Mouse (Mus musculus): Measurements from ENCODE around the gene Col9a2. TPM values are rescaled to one million over a fixed set of nuclear protein-coding genes. Genes with fewer than 3 reads are reported as not detected.
A peak's percentile ranks its signal among the peaks of the same experiment; 100 is the strongest.

Gene Col9a2
- not detected for polyA plus RNA-seq (2017; shearing (Covaris generic))

GRCm38 (mm10) chr4:121039331-121040115 is at the start of gene Col9a2:
TSS of gene Col9a2 (plus strand) at chr4:121039385.
- ATAC-seq, result no peak

GRCm38 (mm10) chr4:120992284-120992683 is 46.9 kb upstream of the Col9a2 start:
- no peak for ATAC-seq

GRCm38 (mm10) chr4:120993025-120993424 is 46.2 kb upstream of the Col9a2 start:
- no peak for ATAC-seq

DNA sequence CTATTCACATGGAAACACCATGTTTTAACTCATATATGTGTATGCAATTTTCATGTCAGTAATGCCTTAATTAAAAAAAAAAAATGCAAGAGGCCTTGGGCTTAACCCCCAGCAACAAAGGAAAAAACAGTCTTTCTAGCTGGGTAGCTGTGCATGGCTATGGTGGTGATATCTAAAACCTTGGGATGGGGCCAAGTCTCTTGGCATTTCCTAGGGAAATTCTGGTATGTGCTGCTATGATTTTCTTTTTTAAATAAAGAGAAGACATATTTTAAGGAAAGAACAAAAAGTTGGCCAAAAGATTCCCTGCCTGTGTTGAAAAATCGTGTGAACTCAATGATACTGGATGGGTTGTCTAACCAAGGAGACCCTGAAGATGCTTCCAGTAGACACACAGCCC is 43.3 kb upstream of the Col9a2 start:
- ATAC-seq, result no peak

GRCm38 (mm10) chr4:121001042-121001441 is 38.1 kb upstream of the Col9a2 start:
- ATAC-seq, result no peak

GRCm38 (mm10) chr4:121001659-121002058 is 37.5 kb upstream of the Col9a2 start:
- no peak for ATAC-seq

DNA sequence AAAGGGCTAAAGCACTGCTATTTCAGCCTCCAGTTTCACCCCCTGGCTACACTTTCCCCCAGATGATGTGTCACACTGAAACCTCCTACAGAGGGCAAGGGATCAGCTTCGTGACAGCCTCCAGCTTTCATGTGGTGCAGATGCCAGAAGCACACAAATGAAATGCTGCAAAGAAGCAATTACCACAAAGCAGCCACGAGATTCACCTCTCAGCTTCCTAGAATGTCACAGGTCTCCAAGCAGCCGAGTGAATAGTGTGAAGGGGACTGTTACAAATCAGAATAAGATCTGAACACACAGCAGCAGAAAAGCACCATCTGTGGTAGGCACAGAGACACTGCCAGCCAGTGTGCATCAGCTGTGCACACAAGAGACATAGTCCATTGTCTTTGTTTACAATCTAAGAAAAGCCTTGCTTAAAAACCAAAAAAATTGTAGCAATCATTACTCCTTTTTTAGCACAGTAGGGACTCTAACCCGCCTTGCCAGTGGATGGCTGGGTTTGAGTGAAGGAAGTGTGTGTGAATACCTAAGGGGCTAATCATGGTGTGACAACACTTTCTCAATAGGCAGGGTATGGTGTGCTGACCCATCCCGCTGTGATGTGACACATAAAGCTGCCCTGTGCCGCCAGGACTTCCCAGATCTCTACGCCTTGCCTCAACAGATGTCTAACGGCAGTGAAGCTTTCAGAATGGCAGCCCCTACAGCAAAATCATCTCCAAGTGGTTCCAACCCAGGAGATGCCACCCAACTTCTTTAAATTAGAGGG is 36.6 kb upstream of the Col9a2 start:
- peak; percentile 64 for ATAC-seq

- ATAC-seq, result no peak
These were observed 35.5 kb upstream of the Col9a2 start for GRCm38 (mm10) chr4:121003611-121004091.

- peak; percentile 51 for ATAC-seq
These were observed 34.5 kb upstream of the Col9a2 start for GRCm38 (mm10) chr4:121004679-121005078.

DNA sequence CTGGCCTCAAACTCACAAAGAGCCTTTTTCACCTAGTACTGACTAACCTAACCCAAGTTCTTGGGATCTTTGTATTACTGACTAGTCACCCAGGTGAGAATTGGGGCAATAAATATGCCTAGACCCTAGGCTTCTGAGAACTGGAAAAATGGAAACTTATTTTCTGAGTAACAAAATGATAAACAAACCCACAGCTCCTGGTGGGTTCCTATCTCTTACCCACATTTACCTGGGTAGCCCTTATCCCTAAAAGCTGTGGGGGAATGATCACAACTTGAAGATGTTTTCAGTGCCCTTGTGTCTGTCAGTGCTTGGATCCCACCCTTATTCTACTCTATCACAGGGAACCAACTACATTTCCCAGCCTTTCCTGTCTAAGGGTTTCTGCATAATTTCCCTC is 32.2 kb upstream of the Col9a2 start:
- no peak for ATAC-seq

DNA sequence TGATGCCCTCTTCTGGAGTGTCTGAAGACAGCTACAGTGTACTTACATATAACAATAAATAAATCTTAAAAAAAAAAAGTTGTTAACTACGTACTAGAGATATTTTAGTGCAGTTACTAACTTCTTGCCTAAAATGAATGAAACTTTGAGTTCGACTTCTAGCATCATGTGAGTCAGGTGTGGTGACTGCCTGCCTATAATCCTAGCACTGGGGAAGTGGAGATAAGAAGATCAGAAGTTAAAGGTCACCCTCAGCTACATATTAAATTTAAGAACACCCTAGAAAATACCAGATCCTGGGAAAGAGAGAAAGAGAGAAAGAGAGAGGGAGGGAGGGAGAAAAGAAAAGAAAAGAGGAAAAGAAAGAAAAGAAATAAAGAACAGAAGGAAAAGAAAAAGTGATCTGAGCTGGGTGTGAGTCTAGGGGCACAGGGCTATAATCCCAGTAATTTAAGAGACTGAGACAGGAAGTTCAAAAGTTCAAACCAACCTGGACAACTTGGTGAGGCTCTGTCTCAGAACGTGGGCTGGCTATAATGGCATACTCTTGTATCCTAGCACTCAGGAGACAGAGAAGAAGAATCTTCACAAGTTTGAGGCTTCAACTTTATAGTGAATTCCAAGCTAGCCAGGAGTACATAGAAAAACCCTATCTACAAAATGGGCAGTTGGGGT is 31.0 kb upstream of the Col9a2 start:
- ATAC-seq, result no peak

GRCm38 (mm10) chr4:121009151-121009550 is 30.0 kb upstream of the Col9a2 start:
- no peak for ATAC-seq

GRCm38 (mm10) chr4:121010770-121011549 is 28.2 kb upstream of the Col9a2 start:
- ATAC-seq, result no peak

DNA sequence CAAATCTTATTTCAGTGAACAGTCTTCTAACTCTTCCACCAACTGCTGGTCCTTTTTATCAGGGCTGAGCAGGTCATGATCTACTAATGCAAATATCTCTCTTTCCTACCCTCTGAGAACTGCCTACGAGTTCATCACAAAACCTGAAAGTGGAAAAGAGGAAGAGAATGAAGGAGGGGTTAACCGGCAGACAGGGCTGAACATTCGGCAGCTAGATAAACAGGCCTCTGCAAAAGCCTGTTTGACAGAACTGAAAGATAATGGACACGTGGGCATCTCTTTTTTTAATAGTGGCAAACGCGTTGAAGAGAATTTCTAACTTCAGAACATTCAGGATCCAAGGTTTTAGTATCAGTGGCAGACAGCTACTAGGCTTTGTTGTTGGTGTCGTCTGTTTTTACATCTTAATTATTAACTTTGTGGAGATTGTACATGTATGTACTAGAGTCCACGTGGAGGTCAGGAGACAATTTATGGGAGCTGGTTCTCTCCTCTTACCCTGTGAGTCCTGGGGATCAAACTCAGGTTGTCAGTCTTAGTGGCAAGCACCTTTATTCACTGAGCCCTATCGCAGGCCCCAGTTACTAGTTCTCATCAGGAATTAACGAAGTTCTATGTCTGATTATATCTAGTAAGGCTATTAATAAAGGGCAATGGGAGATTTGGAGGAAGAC is 24.5 kb upstream of the Col9a2 start:
- ATAC-seq, result no peak

DNA sequence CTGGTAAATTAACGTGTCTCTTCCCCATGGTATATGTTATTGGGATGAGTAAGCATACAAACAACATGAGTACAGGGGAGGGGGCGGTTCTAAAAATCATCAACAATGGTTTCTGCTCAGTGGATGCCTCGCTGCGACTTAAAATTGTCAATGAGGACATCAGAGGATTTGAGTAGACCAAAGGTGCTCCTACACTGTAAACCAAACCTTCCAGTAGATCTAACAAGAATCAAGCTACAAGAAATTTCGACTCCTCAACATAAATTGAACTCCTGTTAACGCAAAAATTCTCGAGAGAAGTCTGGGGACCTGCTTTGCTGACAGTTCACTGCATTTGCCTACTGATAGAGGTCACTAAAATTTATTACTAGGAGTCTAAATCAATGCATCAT is 23.9 kb upstream of the Col9a2 start:
- no peak for ATAC-seq

DNA sequence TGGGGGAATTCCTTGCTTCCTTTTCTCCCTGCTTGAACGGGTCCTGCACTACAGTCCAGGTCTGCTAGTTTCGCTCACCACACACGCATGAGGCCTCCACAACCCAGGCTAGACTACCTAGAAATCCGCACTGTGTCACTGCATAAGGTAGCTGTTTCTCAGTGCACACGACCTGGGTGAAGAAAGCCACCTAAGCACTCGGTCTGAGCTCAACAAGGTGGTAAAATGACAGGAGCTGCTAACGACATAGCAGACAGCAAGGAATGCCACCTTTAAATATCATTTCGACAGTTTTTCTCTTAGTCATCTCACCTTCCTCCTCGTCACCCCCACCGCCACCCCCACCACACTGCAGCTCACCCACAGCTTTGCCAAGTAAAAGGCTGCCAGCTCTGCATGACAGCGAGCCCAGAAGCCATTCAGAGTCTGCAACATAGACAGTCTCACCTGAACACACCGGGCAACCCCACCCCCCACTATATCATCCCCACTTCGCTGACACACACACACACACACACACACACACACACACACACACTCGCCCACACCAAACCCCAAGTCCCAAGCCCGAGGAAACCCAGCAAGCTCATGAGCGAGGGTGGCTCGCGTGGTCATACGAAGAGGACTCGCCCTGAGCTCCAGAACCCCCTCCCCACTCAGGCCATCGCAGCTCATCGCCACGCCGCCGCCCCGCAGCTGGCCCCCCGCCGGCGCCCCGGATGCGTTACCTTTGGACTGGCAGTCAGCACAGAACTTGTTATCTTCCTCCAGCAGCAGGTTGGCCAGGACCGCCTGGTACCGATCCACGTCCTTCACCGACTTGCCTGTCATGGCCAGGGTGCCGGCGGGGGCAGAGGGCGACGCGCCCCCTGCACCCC is 22.9 kb upstream of the Col9a2 start:
- peak; percentile 27 for ATAC-seq

GRCm38 (mm10) chr4:121016928-121017657 is 22.1 kb upstream of the Col9a2 start, which contains the start of gene Smap2:
TSS of gene Smap2 (minus strand) at chr4:121017247.
- ATAC-seq, result peak; percentile 87

DNA sequence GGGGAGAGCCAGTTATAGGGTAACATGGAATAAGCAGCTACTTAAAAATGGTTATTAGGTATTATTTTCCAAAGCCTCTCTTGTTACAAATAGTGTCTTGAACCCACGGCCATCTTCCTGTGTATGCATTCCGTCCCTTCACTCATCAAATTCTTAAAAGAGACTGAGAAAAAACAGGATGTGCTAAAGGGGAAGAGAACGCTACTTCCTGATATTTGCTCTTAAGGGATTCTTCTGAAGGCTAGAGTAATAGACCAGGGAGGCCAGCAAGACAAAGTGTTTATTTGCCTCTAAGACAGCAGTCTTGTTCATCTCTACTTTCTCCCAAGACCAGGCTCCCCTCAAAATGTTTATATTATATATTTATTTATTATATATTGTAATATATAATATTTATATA is 20.9 kb upstream of the Col9a2 start:
- no peak for ATAC-seq

DNA sequence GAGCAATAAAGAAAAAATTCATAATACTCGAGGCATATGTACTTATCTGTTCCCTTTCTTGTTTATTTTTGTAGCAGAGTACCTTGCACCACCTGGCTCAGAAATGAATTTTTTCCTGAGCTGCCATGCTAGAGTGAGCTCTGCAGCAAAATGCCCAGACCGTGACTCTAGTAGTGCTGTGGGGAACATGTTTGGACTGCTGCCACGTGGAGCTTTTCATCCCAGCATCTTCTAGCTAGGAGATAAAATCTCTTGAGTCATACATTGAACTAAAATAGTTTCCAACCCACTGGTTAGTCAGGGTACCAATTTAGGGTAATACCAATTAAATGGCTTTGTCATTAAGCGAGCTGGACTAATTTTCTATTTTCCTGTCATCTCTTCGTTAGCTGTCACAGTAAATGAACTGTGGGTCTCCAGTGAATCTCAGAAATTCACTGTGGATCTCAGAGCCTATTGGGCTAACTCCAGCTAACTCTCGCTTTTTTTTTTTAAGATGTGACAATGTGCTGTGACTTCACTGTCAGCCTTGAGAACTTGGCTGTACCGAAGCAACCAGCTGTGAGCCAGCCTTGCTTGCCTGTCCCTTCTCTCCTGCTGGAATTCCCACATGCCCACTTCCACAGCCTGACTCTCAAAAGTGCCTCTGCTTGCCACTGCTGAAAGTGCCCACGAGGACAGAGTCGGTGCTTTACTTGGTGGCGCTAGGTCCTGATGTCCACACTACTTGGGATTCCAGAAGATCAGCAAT is 19.0 kb upstream of the Col9a2 start:
- ATAC-seq, result no peak

Measured in inflammation-experienced regulatory T-cells, adult 6 months (primary cell).